Mouse (Mus musculus) olfactory bulb, adult 2 months (tissue): Measurements from ENCODE around the gene Tmem248.

Experiments used
- CTCF ChIP-seq: fragments of 200-500 bp; IDR thresholded peaks from 2 replicates; pipeline ENCODE4 v1.5.1; 2012; ENCODE audit warnings: low read depth, mild to moderate bottlenecking, low read length, moderate library complexity; ENCODE audit not compliant: insufficient read depth
- POLR2A ChIP-seq: fragments of 200-500 bp; IDR thresholded peaks from 2 replicates; pipeline ENCODE4 v1.6.1; 2012; ENCODE audit warnings: mild to moderate bottlenecking, low read depth, low read length, moderate library complexity; ENCODE audit not compliant: insufficient read depth

DNA sequence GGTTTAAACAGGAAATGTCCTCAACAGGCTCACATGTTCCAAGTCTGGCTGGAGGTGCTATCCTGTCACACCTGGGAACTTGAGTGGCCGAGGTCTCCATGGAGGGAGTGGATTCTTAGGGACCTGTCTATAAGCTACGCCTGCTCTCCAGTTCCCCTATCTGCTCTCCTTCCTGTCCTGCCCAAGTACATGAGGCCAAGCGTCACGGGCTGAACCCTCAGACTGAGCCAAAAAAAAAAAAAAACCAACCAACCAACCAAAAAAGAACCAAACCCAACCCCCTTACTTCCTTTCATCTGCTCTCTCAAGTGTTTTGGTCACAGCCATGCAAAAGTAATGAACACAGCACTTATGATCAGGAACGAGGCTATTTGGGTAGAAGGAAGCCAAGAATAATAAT is 30.9 kb downstream of the Tmem248 start:
- TF ChIP-seq CTCF (no peak), POLR2A (no peak)
